ENCODE assay signal across 8 mouse cellular contexts in the genomic region with DNA sequence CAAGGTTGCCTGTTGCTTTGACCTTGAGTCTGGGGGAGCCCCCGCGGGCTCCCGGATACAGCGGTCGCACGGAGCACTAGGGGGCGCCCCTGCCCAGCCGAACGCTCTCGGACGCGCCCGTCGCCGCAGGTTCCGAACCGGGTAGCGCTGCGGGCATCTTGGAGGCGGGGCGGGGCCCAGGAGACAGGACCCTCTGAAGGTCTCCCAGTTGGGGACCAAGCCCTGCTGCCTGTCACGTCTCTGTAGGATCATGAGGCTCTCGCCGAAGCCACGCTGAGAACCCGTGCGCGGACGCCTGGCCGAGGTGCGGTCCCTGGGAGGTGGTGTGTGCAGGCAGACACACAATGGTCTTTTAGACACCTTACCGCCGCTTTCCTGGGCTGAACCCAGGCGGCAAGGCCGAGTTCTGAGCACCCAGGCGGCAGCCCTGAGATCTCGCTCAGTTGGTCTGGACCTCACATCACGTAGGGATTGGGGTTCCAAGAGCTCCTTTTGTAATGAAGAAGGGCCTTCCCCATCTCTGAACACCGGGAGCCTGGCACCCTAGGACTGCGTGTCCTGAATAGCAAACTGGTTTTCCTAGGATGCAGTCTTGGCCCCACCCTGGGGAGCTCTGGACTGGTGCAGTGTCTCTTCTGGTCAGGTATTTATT.
DNase-seq lines count a peak whose midpoint lies in the region; ATAC-seq and TF ChIP-seq lines count a peak whose summit lies in the region.

No protein-coding gene starts in this region.

- peak; percentile 53 for DNase-seq in ES-E14 (ENCODE audit: low read depth, low spot score)
- DNase-seq in cerebellum, adult 18-20 months: peak; percentile 60 to 80
- DNase-seq in heart, postnatal 25 days (ENCODE audit: low spot score): peak; percentile 70
- peak; percentile 79 to 89 for DNase-seq in layer of hippocampus, adult 2 months (ENCODE audit: low spot score in 2 of 2)
- DNase-seq in lung, adult 18-20 months: peak; percentile 70 to 76
- DNase-seq in testis, postnatal 14 days (ENCODE audit: low spot score): peak; percentile 72

- peak overlapping the region; percentile 37 to 67 for H3K4me3 ChIP-seq in ES-E14 (ENCODE audit: insufficient read depth in 1 of 2, low read depth in 1 of 2, low read length in 2 of 2, poor library complexity in 1 of 2, severe bottlenecking in 1 of 2)
- H3K4me3 ChIP-seq in forebrain, embryonic 16.5 days (replicated peaks; ENCODE audit: low read length): peak overlapping the region; percentile 66
- H3K4me3 ChIP-seq in layer of hippocampus, adult 2 months: peak overlapping the region; percentile 71
- H3K4me3 ChIP-seq in neural tube, embryonic 14.5 days (ENCODE audit: low read depth, low read length): peak overlapping the region; percentile 51

- in situ Hi-C loops in ES-E14 (cut with MboI; ENCODE audit: low sequenced_read_pairs in 2 of 2, unreplicated experiment in 2 of 2): loop anchor here (5.0 to 25.0 kb wide), 3 partner anchors 224 to 549 kb away; partner anchors contain the start of gene Tanc2 (in 1 of the 2)

- intact Hi-C loops in heart, postnatal 25 days (cut with DNase I): loop anchor here (1.0 to 5.0 kb wide), 5 partner anchors 144 to 549 kb away; no protein-coding TSS in a partner anchor

- H3K9me3 ChIP-seq in ES-E14 (ENCODE audit: control insufficient read depth, insufficient read depth, low read depth, low read length): no peaks in the 10 kb centered on the region
- H3K9me3 ChIP-seq in forebrain, embryonic 16.5 days (ENCODE audit: control insufficient read depth, low read length): no peaks in the 10 kb centered on the region
- H3K9me3 ChIP-seq in neural tube, embryonic 14.5 days (ENCODE audit: control insufficient read depth, low read length): no peaks in the 10 kb centered on the region

- H3K36me3 ChIP-seq in ES-E14 (ENCODE audit: control insufficient read depth, insufficient read depth, low read length, poor library complexity, severe bottlenecking): no peaks in the 10 kb centered on the region
- no peaks in the 10 kb centered on the region for H3K36me3 ChIP-seq in forebrain, embryonic 16.5 days (ENCODE audit: control insufficient read depth, insufficient read depth)
- no peaks in the 10 kb centered on the region for H3K36me3 ChIP-seq in neural tube, embryonic 14.5 days (ENCODE audit: control insufficient read depth, insufficient read depth, low read length)

- peak; percentile 91 for ATAC-seq in forebrain, embryonic 16.5 days
- peak; percentile 81 for ATAC-seq in neural tube, embryonic 14.5 days (ENCODE audit: low read depth)

- peak overlapping the region; percentile 68 for H3K9ac ChIP-seq in ES-E14 (ENCODE audit: insufficient read depth, low read depth, low read length, poor library complexity, severe bottlenecking)
- peak overlapping the region; percentile 59 for H3K9ac ChIP-seq in forebrain, embryonic 16.5 days (replicated peaks; ENCODE audit: low read depth, low read length)
- H3K9ac ChIP-seq in neural tube, embryonic 14.5 days (replicated peaks; ENCODE audit: low read depth, low read length): peak overlapping the region; percentile 78

- peak; percentile 99 for TF ChIP-seq CTCF in layer of hippocampus, adult 2 months (conservative IDR thresholded peaks at IDR 0.05)

- peak overlapping the region; percentile 50 for H3K4me2 ChIP-seq in forebrain, embryonic 16.5 days (ENCODE audit: low read length)
- peak overlapping the region; percentile 75 for H3K4me2 ChIP-seq in neural tube, embryonic 14.5 days (ENCODE audit: low read depth, low read length)

- no peak overlapping the region for H3K27ac ChIP-seq in ES-E14 (ENCODE audit: insufficient read depth, low read depth, low read length, poor library complexity, severe bottlenecking)
- H3K27ac ChIP-seq in forebrain, embryonic 16.5 days (ENCODE audit: low read length): peak overlapping the region; percentile 19
- peak overlapping the region; percentile 77 for H3K27ac ChIP-seq in layer of hippocampus, adult 2 months
- H3K27ac ChIP-seq in neural tube, embryonic 14.5 days (ENCODE audit: low read depth, low read length): peak overlapping the region; percentile 83

- no peaks in the 10 kb centered on the region for H3K27me3 ChIP-seq in forebrain, embryonic 16.5 days (replicated peaks; ENCODE audit: control insufficient read depth, insufficient read depth, low read length)
- no peaks in the 10 kb centered on the region for H3K27me3 ChIP-seq in neural tube, embryonic 14.5 days (ENCODE audit: control insufficient read depth, insufficient read depth, low read length)

- under 1% methylated on average over 40 of the region's 40 CpGs for WGBS in forebrain, embryonic 16.5 days
- WGBS in neural tube, embryonic 14.5 days: under 1% methylated on average over 40 of the region's 40 CpGs

- no peaks in the 10 kb centered on the region for H3K4me1 ChIP-seq in ES-E14 (ENCODE audit: control insufficient read depth in 2 of 2, insufficient read depth in 2 of 2, low read length in 2 of 2, poor library complexity in 1 of 2)
- H3K4me1 ChIP-seq in forebrain, embryonic 16.5 days (replicated peaks; ENCODE audit: control insufficient read depth, insufficient read depth, low read length): peaks cover 27% of the 10 kb centered on the region
- H3K4me1 ChIP-seq in neural tube, embryonic 14.5 days (ENCODE audit: control insufficient read depth, insufficient read depth, low read length): peaks cover 21% of the 10 kb centered on the region

TF ChIP-seq in ES-E14, 5 proteins besides CTCF, POLR2A, EP300 and RAD21:
- TF ChIP-seq MAFK (IDR thresholded peaks at IDR 0.05; ENCODE audit: insufficient read depth, low read depth, low read length) (no peak), ZC3H11A (IDR thresholded peaks at IDR 0.05; ENCODE audit: borderline replicate concordance, low read depth, low read length) (peak; percentile 74)
TF ChIP-seq in ES-E14: peak in this region for 1.
